Mouse (Mus musculus) retina, postnatal 7 days (tissue): ENCODE measurements around the gene Cbx4.
"Not testable (repeated sequence)": the region's sequence is repeated elsewhere in the genome, so short reads cannot be mapped to it uniquely, and the experiment has no call there.

ENCODE experiments used
- DNase-seq: peaks from one replicate; pipeline ENCODE4 v3.0.0-alpha.2; 2012; ENCODE audit warnings: low read depth, low spot score

Gene Cbx4

DNA sequence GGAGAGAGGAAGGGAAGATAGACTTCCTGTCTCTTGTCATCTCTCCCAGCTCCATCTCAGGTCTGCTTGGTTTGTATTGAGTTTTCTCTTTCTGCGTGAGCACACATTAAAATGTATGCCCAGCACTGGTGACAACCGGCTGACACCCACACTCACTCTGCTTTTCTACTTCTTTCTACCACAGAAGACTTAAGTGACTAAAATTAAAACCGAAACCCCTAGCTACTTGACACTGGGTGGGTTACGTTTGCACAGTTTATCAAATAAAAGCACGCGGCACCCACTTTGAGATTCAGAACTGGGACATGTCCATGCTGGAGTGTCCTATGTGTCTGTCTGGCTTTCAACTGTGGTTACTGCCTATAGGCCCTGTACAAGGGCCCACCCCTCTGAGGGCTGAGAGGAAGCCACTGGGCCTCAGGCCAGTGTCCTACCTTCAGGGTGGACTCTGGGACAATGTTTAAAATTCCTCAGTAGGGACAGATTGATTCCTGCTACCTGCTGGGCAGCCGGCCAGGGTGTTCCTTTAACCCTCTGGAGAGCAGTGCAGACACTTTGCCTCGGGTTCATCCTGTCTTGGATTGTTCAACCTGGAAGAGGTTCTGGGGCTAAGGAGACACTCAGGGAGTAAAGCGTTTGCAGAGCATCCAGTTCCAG is 23.5 kb upstream of the Cbx4 start:
- no peak for DNase-seq

DNA sequence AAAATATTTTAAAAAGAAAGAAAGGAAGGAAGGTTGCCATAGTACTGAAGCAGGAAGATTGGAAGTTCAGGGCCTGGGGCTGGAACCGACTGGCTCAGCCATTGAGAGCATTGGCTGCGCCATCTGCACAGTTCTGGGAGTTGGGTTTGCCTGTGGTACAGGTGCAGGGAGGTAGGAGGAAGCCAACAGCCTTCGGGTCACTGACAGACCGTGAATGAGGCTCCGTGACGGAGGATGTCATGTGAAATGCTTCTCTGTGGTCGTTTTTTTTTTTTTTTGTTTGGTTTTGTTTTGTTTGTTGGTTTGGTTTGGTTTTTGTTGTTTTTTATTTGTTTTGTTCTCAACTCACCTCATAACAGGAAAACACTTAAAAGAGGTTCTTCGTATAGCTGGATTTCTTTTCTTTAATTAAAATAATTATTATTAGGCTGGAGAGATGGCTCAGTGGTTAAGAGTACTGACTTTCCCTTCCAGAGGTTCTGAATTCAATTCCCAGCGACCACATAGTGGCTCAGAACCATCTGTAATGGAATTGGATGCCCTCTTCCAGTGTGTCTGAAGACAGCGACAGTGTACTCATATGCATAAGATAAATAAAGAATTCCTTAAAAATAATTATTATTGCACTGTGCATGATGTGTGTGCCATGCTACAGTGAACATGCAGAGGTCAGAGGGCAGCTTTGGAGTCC is 22.7 kb upstream of the Cbx4 start:
- DNase-seq: no peak

DNA sequence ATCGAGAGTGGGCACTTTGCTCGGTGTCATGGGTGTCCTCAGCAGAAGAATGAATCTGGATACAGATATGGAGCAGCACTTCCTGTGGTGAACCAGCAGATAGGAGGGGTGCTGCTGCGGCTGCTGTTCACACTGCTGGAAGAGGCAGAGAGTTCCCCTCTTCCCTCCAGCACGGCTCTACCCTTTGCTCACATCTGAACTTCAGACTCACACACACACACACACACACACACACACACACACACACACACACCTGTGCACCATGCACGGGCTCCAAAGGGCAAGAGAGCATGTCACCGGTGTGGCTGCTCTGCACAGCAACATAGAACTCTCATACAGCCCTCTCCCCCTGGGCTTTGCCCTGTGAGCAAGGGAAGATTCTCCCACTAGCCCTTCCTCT is 20.3 kb upstream of the Cbx4 start:
- DNase-seq: no peak

DNA sequence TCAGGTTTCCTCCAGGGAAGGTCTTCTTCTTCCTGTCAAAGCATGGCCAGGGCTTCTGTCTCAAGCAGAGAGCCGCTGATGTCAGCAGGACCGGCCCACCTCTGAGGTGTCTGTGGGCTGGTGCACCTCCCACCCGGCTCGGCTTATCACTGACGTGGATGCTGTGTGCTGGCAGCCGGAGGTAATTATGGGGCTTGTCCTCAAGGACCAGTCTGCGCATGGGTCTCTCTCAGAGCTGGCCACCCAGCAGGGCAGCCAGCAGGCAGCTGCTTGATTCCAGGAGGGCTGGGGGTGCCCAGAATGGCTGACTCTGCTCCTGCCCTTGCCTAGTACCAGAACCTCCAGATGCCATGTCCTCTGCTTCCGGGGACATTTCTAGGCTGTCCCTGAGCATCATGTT is 19.7 kb upstream of the Cbx4 start:
- no peak for DNase-seq

DNA sequence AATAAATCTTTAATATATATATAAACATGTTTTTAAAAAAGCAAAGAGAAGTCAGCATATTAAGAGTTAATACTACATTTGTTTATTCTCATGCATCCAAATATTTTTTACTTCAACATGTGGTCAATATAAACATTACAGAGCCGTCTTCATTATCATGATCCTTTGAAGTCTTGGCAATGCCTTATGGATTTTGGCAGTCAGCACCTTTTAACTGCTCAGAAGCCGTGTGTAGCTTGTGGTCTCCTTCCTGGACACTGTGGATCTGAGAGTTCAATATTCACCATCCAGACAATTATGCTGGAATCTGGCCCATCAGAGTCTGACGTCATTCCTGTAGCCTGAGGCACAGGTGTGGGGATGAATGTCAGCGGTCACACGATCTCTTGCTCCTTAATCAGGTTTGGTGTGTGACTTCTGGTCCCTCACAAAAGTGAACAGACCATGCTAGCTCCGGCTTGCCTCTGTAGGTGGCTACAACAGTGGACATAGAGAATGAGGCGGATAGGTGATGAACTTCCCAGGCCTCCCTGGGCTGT is 19.1 kb upstream of the Cbx4 start:
- DNase-seq: no peak

DNA sequence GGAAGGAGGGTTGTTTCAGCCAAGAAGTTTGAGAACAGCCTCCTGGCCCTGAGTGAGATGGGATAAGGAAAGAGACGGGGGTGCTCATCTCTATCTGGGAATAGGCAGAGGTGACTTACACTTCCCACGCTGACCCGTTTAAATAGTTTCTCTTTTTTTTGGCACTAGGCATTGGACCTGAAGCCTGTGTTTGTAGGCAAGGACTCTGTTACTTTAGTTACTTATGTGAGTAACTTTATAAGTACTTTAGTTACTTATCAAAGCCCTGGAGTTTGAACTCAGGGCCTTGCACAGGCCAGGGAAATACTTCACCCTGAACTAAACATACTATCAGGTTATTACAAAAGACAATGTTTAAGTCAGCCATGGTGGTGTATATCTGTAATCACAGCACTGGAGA is 18.0 kb upstream of the Cbx4 start:
- no peak for DNase-seq

DNA sequence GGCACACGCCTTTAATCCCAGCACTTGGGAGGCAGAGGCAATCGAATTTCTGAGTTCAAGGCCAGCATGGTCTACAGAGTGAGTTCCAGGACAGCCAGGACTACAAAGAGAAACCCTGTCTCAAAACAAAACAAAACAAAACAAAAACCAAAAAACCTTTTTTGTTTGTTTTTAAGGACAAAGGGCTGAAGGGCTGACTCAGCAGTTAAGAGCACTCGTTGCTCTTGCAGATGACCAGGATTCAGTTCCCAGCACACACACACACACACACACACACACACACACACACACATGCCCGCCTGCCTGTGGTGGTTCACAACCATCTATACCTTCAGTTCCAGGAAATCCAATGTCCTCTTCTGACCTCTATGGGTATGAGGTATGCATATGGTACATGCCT is 14.3 kb upstream of the Cbx4 start:
- not testable (repeated sequence) for DNase-seq

DNA sequence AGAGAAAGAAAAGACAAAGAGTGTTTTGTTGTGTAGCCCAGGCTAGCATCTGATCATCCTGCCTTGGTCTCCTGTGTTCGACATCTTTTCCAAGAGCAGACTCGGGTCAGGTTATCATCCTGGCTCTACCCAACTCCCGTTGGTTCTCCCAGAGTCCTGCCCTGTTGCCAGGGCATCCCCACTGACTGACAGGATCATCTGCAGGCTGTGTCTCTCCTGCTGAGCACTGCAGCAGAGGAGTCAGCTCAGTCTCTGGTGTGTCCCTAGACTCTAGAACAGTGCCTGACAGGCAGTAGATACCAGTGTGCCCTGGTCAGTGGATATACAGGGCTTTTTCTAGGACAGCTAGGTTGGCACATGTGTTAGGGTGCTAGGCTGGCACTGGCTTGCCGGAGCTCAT is 12.2 kb upstream of the Cbx4 start:
- no peak for DNase-seq

DNA sequence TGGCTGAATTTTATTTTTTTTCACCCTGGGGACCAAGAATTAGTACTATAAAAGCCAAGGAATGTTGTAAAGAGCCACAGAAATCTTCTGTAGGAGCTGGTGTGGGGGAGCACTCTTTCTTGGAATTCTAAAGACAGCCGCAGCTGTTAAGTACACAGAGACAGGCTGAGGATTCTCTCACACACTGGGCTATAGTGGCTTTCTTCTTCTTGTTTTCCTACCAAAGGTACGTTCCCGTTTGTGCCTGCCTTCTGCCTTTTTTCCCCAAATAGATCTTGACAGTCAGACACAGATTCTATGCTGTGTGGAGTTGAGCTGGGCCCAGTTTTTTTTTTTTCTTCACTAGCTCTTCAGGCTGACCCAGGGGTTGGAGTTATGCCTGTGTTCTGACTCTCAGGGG is 9.4 kb upstream of the Cbx4 start:
- no peak for DNase-seq

DNA sequence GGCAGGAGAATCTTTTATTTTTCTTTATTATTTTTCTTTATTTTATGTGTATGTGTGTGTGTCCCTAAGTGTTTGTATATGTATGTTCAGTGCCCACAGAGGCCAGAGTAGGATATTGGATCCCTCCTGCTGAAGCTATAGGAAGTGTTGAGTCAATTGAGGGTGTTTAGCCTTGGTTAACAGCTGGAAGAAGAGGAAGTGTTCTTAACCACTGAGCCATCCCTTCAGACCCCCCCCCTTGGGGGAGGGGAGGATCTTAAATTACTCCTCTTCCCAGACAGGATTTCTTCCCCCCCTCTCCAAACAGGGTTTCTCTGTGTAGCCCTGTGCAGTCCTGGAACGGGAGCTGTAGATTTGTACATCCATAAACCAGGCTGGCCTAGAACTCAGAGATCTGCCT is 7.3 kb upstream of the Cbx4 start:
- DNase-seq: no peak

DNA sequence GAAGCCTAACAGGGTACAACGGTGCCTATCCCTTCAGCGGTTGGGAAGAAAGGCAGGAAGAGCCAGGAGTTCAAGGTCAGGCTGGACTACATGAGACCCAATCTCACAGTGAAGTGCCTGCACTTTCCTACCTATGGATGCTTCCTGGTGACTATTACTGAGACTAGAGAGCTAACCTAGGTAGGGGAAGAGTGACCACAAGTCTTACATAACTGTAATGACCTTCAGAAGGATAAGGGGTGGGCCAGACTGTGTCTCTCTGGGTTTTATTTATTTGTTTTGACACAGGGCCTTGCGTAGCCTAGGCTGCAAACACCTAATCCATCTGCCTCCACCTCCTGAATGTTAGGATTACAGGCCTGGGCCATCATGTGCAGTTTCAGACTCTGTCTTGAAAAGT is 6.3 kb upstream of the Cbx4 start:
- no peak for DNase-seq

DNA sequence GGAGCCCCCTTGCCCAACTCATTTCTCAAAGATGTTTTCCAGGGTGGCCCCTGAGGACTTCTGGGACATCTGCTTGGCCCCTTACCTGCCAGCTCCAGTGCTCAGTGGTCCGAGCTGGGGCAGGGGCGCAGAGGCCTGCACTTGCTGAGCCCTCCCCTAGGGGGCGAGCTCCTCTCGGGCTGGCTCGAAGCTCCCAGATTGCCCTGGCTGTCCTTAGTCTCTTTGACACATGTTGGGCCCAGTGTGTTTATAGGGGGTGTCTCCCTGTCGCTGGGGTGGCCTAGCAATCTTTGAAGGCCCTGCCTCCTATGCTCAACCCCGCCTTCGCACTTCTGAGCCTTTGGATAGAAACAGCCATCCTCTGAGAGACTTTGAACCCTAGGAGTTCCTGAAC is 5.6 kb upstream of the Cbx4 start:
- DNase-seq: no peak

DNA sequence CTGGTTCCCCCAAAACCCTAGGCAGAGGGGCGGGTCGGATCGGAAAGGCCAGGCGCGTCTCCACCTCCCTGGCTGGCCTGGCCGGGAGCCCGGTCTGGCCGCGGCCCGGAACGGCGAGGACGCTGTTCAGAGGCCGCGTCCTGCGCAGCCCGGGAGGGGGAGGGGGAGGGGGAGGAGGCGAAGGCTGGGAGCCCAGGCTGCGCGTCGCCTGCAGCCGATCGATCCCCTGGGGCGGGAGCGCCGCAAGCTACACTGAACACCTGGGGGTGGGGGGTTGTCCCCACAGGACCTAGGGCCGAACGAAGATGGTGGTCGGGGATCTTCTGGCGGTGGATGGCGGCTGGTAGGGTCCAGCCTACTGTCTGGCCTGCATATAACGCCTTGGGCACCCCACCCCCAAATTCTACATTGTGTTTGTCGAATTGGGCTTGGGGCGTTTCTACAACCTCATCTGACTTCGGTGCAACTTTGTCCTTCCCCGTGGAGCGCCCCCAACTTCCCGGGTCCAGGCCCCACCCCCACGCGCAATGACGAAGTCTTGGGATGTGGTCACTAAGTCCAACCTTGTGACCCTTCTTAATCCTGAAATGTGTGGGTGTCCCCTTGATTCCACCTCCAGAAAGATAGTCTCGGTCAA is 5.1 kb upstream of the Cbx4 start:
- DNase-seq: peak; percentile 61

DNA sequence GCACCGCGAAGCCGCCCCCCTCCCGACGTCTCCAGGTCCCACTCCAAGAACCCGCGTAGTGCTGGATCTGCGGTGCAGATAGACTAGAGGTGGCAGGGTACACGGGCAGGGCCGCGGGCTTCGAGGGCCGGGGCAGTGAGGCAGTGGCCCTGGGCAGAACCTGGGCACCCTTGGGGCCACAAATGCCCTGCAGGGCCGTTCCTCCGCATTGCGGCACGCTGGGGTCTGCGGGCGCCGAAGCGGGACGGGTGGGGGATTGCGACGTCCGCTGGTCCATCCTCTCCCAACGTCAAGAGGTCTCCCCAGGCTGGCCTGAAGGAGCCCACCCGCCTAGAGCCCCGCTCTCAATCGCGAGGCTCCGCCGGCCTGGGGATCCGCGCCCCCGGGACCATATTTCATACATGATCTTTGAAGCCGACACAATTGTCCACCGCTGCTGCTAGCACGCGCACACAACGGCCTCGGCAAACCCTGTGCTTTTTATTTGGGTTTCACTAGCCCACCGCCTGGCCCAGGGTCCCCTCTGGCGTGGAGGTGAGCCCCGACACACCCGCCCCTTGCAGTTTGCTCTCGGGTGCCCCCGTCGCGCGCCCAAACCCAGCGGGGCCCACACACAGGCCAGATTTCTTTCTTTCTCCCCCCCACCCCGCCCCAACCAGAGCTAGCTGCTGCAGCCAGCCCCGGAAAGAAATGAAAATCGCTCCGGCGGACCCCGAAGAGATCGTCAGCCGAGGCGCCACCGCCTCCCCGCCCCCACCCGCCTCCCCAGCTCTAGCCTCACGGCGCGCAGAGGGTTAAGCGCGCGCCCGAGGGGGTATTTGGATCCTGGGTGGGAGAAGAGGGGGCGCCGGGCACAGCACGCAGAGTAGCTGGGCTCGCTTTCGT is 4.3 kb upstream of the Cbx4 start:
- no peak for DNase-seq

DNA sequence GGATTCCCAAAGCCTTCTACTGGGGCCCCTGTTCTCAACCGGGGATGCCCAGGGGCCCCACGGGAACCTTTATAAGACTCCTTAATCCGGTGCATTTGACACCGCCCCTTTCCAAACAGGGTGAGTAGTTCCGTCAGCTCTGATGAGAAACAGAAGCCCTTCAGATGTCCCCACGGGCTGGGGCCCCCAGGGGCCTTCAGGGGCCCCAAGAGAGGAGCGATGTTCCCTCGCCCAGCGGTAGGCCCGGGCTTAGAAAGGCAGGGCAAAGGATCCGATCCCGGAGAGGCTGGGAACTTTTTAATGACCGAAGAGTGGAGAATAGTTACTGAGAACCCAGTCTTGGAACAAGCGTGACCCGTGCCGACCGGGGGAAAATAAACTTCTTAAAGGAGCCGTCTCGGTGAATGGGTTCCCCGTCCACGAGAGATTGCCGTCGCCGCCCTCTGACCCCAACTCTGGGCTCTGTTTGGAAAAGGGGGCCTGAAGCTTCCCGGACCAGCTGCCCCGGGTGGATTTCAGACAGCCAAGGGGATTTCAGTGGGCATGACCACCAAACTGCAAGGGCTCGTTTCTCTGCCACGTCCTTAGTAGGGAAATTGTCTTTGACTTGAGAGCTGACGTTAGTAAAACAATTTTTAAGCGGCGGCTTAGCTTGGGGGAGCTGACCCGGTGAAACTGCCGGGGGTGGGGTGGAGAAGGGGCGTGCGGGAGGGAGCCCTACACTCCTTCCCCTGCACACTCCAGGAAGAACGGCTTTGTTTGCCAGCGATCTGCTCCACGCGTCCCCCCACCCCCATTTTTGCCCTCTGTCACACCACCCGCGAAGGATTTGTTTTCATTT is 3.4 kb upstream of the Cbx4 start:
- no peak for DNase-seq

DNA sequence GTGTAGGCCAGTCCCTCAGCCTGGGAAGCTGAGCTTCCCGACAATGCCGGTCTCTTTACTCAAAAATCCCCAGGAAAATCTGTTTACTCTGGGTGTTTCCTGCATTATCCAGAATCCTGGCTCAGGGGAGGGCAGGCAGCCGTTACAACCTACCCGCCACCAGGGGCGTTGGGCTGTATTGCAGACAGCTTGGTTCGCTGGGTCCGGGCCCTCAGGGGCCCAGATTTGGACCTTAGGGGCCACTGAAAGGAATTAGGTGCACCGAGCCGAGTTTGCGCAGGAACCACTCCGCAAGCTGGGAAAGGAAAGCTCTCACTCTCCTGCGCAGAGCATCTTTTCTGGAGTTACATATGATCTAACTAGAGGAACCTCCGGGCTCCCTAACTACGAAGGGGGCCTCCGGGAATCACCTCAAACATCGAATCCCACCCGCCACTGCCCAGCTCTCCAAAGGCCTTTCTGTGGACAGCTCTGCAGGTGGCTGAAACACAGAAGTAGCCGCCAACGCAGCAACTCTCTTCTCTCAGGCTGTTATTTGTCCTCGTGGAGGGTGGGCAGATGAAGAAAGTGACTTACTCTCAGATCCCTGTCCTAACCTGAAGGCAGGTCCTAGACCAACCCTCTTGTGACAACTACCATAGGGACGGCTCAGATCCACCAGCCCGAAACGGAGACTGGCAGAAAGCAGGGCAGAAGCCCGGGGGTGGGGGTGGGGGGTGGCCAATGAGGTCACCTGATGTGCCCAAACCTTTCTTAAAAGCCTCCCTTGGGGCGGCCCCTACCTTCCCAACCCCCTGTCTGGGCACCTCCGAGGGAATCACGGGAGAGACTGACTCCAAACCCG is 2.6 kb upstream of the Cbx4 start:
- DNase-seq: no peak

DNA sequence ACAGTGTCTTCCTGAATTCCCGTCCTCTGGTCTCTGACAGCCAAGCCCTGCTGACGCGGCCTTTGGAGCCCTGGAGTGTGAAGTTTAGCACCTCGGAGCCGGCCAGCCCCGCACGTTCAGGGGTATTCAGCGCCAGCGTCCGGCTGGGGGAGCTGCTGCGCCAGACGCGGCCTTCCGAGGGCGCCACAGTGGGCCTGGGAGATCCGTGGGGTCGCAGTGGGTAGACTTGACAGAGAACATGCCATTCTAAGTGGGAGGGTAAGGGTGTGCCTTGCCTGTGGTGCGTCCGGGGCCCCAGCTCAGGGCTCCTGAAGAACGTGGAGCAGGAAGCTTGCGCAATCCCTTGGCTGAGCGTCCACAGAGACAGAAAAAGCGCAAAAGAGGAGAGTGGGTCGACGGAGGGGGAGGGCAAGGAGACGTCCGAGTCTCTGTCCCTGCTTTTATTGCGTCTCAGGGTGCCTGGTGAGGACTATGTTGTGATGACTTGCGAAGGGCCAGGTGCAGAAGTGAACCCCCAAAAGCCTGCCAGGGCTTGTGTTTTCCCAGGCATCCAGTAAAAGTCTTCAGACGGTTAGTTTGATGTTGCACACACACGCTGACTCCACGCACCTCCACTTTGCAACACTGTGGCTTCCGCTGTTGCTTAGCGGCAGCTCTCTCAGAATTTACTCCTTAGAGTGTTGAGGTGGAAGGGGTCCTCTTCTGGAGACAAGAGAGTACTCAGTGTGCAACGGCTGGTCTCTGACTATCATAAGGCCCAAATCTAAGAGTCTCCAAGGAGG is 1.5 kb upstream of the Cbx4 start:
- no peak for DNase-seq

DNA sequence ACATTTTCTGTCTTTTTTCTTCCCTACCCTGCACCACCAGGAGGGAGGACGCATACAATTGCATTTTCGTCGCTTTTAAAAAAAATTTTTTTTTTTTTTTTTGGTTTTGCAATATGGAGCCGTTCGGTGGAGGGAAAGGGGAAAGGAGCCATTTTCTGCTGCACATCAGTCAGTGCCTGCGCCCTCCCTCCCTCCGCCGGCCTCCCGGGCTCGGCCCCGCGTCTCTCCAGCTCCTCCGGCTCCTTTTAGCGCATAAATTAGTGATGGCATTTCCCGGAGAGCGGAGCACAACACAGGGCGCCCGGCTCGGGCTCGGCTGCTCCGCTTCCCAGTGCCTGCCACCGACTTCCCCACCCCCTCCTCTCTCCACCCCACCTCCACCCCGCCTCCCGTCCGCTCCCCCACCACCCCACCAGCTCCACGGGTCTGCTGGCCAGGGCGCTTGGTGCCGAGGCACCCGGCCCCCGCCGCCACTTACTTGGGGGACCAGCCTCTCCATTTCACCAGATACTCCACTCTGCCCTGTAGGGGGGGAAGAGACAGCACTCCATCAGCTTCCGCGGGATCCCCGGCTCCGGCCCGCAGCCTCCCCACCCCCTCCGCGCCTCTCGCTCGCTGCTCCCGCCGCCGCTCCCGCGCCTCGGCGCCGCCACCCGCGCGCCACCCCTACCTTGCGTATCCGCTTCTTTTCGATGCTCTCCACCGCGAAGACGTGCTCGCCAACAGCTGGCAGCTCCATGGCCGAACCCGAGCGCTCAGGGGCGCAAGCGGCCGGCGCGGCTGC is 550 bp downstream of the Cbx4 start:
- DNase-seq: no peak
